Mouse (Mus musculus) megakaryocyte, adult 5-6 weeks (primary cell): ENCODE data around the gene Fnbp1. TPM values are rescaled to one million over a fixed set of nuclear protein-coding genes. Genes with fewer than 3 reads are reported as not detected.

ENCODE experiments used
- ATAC-seq: 2 replicates; pipeline ENCODE4 v1.8.0; 2016; ENCODE audit warnings: mild to moderate bottlenecking, inconsistent platforms; ENCODE audit not compliant: poor library complexity, severe bottlenecking
- total RNA-seq, 2 experiments: library from RNA; stranded (forward) in 1 of 2; stranded (reverse) in 1 of 2; fragments of 153-499, 151-499 nt in 1 of 2; fragments of 221-1000, 200-1000 nt in 1 of 2; gene quantifications; 2 replicates each; pipeline versions ENCODE4 v1.2.3 to v1.2.4; 2015 to 2017

Fnbp1 gene
- total RNA-seq, 2 experiments from 2014 or later, result 39.0 to 62.0 TPM

DNA sequence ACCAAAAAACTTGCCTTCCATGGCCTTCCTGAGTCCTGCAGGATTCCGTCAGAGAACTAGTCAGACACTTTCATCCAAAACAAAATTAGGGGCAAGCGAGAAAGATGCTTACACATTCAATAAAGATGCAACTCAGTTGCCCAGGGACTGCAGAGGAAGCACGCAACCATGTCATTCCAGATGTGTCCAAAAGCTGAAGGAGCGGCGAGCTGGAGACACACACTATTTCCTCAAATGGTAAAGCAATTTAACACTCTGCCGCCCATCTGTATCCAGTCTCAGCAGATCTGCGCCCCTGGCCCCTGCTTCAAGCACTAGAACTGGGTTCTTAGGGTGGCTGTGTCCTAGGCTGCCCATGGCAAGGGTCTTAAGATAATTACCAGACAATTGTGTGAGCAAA lies 66.0 kb downstream of the Fnbp1 start:
- ATAC-seq, result no peak

GRCm38 (mm10) chr2:31075168-31075567 lies 66.6 kb downstream of the Fnbp1 start:
- ATAC-seq, result peak; percentile 61

DNA sequence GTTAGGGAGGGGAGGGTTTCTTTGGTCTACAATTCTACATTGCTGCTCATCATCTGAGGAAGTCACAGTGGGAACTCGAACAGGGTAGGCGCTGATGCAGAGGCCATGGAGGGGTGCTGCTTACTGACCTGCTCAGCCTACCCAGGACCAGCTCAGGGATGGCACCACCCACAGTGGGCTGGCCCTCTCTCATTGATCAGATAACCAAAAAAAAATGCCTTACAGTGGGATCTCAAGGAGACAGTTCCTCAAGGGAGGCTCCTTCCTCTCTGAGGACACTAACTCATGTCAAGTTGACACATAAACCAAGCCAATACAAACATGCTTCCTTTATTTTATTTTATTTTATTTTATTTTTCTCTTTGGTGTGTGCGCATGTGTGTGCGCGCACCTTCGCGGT lies 72.3 kb downstream of the Fnbp1 start:
- no peak for ATAC-seq

- ATAC-seq, result no peak
Observed at GRCm38 (mm10) chr2:31069114-31069445, 72.7 kb downstream of the Fnbp1 start.

DNA sequence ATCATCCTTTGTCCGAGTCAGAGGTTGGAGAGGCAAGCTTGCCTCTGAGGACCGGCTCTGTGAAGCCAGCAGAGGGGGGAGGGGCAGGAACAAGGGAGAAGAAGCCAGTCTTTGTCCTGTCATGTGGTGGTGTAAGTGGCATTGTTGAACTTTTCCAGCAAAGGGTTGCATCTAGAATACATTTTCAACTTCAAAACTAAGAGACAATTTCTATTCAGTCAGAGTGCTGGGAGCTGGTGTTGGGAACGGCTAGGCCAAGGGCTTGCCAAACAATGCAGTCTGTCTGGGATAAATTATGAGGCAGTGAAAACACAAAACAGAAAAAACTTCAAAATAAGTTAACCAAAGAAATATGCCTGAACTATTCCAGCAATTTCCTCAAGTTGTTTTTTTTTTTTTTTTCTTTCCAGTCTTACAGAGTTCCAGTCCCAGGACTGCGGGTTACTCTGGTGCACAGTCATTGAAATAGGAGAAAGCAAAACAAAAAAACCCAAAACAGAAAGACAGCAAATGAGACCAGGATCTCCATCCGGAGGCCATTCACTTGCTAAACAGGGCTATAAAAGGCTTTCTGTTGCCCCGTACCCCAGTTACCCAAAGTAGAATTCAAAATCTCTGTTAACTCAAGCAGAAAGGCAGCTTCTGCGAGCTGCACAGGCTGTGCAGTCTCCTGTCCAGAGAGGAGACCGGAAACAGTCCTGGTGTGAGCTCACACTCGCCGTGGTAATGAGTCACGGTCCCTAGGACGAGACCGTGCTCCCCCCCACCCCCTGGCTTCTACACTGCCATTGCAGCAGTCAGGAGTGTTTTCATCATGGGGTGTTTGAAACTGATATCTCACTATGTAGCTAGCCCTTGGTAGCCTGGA lies 73.3 kb downstream of the Fnbp1 start:
- no peak for ATAC-seq

DNA sequence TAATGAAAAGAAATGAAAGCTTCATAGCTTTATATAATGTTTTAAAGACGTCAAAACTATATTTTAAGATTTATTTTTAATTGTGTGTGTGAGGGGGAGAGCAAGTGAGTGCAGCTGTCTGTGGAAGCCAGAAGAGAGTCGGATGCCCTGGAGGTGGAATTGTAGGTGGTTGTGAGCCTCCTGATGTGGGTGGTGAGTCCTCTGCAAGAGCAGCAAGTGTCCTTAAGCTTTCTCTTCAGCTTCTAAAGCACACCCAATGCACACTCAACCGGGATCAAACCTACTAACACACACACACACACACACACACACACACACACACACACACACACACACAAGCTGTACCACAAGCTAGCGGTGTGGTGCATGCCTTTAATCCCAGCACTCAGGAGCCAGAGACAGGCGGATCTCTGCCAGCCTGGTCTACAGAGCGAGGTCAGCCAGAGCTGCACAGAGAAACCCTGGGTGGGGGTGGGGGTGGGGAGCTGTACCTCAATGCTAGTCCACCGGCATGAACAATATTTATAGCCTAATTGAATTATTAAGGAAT lies 74.0 kb downstream of the Fnbp1 start:
- ATAC-seq, result no peak

GRCm38 (mm10) chr2:31067059-31067595 lies 74.7 kb downstream of the Fnbp1 start:
- no peak for ATAC-seq

- no peak for ATAC-seq
Observed at GRCm38 (mm10) chr2:31066019-31066789, 75.6 kb downstream of the Fnbp1 start.

DNA sequence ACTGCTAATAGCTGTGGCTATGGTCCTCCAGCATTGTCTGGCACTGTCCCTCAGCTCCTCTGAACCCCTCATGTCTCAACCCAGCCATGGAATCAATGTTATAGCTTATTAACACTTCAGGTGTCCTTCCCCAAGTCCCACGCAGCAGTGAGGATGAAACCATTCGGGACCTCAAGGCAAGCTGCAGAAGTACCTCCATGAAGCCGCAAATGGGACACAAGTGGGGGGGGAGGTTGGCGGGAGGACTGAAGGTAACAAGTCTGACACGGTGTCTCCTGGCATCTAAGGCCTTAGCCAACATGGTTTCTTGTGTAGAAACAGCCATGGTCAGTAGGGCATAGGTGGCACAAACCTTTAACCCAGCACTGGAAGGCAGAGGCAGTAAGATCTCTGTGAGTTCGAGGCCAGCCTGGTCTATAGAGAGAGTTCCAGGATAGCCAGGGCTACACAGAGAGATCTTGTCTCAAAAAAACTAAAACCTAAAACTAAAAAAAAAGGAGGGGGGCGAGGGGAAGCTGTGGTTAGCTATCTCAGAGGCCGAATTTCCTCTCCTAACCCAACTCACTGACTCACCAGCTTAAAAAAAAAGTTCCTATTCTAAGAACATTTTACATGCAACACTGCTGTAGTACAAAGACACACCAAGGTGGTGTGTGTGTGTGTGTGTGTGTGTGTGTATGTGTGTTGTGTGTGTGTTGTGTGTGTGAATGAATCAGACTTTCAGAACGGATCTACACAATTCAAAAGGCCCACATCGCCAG lies 79.8 kb downstream of the Fnbp1 start:
- ATAC-seq, result peak; percentile 62

- peak; percentile 91 for ATAC-seq
Observed at GRCm38 (mm10) chr2:31060787-31061730, 80.7 kb downstream of the Fnbp1 start.

- no peak for ATAC-seq
Observed at GRCm38 (mm10) chr2:31060271-31060670, 81.5 kb downstream of the Fnbp1 start.

GRCm38 (mm10) chr2:31058443-31058842 lies 83.4 kb downstream of the Fnbp1 start:
- no peak for ATAC-seq

DNA sequence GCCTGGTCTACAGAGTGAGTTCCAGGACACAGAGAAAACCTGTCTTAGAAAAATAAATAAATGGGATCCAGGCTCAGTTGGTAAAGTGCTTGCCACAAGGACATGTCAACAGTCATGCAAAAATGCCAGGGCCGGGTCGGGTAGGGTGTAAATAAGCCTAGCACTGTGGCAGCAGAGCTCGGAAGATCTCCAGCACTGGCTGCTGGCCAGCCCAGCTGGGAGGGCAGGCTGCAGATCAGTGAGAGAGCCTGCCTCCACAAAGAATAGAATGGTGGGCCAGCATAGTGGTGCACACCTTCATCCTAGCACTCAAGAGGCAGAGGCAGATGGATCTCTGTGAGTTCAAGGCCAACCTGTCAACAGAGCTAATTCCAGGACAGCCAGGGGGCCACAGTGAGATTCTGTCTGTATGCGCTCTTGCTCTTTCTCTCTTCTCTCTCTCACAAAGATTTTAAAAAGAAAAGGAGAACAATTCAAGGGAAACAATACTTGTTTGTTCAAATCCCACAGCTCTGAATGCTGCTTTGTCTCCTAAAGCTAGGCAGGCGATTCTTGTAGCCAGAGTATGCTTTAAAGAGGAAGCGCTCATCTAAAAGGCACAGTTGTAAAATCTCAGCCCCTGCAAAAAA lies 84.1 kb downstream of the Fnbp1 start:
- no peak for ATAC-seq

- no peak for ATAC-seq
Observed at GRCm38 (mm10) chr2:31056070-31056469, 85.7 kb downstream of the Fnbp1 start.

- no peak for ATAC-seq
Observed at GRCm38 (mm10) chr2:31053851-31054340, 87.9 kb downstream of the Fnbp1 start.

DNA sequence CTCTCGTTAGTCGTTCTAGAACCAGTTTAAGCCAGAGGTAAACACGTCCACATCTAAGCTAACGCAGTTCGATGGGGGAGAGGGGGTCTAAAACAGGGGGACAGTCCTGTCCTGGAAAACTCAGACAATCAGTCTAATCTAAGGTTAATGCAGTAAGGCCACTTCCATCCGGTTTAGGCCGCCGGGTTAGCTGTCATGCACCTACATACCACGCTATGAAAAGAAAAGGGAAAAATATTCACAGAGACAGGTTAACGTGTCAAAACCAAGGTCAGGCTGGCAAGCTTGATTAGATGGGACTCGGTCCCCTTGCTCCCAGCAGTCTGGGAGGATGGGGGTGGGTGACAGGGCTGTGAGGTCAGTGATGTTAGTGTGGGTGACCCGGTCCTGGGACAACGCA lies 88.4 kb downstream of the Fnbp1 start:
- ATAC-seq, result no peak

GRCm38 (mm10) chr2:31052441-31052840 lies 89.4 kb downstream of the Fnbp1 start:
- ATAC-seq, result peak; percentile 89

DNA sequence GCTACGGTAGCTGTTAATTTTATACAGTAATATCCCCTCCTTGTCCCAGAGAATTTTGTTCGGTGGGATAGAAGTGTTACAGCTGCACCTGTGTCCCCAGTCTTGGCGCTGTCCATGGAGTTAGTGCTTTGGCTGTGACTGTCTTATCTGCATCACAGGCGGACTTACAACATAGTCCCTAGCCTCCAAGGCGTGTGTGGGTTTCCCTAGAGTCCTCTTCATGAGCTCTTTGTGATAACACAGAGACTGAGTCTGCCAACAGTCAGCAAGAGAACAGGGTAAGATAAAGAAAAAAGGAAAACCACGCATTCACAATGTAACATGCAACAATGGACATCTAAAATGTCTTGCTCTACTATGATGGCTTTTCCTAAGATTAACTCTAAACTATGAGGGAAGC lies 93.8 kb downstream of the Fnbp1 start:
- ATAC-seq, result no peak

DNA sequence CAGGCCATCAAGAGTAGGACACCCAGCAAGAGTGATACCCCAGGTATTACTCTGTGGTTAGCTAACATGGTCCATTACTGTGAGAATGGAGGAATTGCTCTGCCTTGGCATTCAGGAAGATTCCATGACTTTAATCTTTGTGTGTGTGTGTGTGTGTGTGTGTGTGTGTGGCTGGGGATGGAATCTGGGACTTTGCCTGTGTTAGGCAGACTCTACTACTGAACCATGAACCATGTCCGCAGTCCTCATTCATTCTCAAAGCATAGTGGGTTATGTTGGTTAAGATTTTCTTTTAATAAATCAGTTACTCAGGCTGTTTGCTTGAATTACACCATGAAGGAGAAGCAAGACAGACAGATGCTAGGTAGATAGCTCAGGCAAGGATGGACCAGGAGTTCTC lies 98.0 kb downstream of the Fnbp1 start:
- ATAC-seq, result no peak
